Mouse (Mus musculus) liver, adult 2 months (tissue): ENCODE results near the gene Ppp4r3a.

Source experiments
- CTCF ChIP-seq: fragments of 200-500 bp; IDR thresholded peaks from 2 replicates; pipeline ENCODE4 v1.5.1; 2011; ENCODE audit warnings: low read depth, low read length, control low read depth
- POLR2A ChIP-seq: fragments of 200-500 bp; IDR thresholded peaks from 2 replicates; pipeline ENCODE4 v1.6.1; 2011; ENCODE audit warnings: low read length, control low read depth; ENCODE audit not compliant: insufficient read depth; ENCODE audit errors: extremely low read depth

DNA sequence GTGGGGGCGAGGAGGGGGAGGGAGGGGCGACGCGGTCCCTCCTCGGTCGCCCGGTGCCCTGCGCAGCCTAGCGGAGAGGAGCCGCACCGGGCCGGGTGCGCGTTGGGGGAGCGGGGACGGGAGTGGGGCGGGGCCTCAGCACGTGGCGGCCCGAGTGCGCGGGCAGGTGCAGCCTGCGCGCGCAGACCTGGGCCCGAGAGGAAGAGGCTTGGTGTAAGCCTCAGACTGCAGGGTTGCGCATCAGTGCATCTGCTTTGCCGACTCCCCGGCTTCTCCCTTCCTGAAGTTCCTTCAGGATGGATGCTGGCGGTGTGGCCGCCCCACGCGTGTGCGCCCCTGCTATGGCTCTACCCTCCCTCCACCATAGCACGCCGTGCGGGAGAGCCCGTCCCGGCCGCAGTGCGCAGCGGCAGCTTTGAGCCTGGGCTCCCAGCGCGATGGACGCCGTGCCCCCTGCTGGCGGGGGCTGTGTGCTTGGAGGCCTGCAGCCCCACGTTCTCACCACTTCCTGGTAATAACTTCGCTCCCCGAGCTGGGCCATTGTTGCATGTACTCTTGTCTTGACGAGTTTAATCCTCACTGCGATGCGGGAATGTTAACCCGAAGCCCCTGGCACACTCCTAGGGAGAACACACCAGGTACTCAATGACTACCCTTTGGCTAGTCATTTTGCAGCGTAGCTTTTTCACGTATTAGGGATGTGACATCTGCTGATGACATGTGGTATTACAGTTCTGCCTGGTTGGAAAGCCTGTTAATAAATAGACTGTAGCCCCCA, 54.4 kb downstream of the Ppp4r3a start, which contains the start of gene Ccdc88c:
- TF ChIP-seq CTCF (peak; percentile 85), POLR2A (no peak)
